Mouse (Mus musculus): ENCODE data around the gene Mief1.

- TF ChIP-seq GATA1 (IDR thresholded peaks at IDR 0.05; ENCODE audit: borderline replicate concordance, low read length) (no peak), FLI1 (IDR thresholded peaks at IDR 0.05; ENCODE audit: low read length) (no peak)
Measured at GRCm38 (mm10) chr15:80190075-80190474, 43.7 kb upstream of the Mief1 start.
